Mouse (Mus musculus) urinary bladder, postnatal 14 days (tissue): ENCODE data around the gene Tubgcp4.

Experiments
- DNase-seq: peaks from one replicate; pipeline ENCODE4 v3.0.0; 2021; ENCODE audit warnings: low spot score

Gene Tubgcp4

DNA sequence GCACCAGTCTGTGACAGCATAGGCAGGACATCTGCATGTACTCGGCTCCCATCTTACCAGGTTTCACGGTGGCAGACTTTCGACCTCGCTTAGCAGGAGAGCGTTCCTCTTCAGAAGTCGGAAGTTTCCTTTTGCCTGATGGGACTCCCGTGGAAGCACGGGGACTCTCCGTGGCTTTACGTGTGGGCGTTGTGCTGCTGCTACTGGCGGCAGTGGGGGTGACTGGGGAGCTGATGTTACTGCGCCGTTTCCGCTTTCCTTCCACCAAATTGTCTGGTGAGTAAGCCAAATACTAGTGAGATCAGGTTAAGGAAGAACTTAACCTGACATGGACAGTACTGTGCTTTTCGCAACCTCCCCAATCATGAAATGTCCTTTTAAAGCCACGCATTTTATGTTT, 33.8 kb downstream of the Tubgcp4 start:
- no peak for DNase-seq

DNA sequence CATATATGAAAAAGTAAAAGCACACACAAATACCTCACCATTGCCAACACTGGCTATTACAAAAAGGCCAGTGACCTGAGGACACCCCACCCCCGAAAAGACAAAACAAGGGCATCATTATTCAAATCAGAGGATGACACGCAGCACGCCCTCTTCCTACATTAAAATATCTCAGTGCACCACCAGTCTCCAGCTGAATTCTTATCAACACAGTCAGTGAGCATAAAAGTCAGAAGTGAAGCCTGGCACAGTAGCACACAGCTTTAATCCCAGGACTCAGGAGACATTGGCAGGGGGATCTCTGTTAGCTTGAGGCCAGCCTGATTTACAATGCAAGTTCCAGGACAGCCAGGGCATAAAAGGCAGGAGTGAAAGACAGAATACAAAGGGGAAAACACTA, 36.1 kb downstream of the Tubgcp4 start:
- DNase-seq: no peak

DNA sequence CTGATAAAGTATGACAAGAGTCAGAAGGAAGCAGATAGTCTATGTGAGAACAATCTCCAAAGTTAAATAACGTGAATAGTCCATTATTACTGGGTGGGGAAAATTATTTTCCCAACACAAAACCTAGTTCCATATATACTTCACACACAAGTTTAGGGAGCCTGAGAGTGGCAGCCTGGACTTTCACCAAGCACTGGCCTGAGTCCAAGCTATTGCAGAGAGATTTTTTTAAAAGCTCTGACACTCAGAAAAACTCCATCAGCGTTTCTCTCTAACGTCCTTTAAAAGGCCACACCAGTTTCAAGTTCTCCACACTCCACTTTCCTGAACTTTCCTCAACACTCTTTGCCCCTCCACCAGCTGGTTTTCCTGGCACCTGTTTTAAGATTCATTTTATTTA, 44.0 kb downstream of the Tubgcp4 start:
- no peak for DNase-seq

DNA sequence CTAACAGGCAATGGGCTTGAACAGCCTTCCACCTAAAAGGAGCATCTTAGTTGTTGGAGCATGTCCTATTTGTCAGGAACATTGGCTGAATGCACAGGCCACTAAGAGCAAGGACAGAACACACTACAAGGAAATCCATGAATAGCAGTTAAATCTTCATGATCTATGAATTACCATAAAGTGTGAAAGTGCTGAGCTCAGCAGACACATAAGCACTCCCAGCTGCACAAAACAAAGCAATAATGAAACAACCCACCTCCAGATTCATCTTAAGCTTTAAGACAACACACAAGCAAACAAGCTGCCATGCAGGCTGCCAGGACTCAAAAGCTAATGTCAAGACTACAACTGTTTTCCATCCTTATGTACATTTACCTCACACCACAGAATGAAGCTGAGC, 48.7 kb downstream of the Tubgcp4 start:
- no peak for DNase-seq

DNA sequence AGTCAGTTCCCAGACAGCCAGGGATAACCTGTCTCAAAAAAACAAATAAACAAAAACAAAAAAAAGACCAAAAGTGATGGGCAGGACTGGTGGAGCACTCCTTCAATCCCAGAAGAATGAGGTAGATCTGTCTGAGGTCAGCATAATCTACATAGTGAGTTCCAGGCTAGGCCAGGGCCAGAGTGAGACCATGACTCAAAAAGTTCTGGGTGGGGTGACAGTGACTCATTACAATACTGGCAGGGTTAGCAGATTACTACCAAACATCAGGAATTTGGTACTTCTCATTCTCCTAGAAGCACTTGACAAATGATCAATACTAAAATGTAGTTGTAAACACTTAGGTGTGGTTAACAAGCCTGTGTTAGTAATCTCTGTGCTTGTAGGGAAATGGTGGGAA, 49.5 kb downstream of the Tubgcp4 start:
- DNase-seq: no peak

DNA sequence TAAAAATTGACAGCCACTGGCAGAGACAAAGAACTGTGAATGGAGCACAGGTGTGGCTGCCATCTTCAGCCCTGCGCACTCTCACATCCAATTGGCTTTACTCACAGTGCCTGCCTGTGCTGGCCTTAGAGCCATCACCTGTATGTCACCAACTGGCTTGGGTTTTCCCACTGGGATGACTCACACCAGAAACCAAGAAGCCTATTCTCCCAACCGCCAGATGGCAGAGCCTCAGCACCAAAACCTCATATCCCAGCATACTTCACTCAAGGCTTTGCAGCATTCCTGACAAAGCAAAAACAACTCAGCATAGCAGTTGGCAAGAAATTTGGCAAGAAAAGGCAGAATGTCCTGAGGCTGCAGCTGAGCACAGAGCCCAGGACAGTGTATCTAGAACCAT, 52.6 kb downstream of the Tubgcp4 start:
- DNase-seq: no peak

DNA sequence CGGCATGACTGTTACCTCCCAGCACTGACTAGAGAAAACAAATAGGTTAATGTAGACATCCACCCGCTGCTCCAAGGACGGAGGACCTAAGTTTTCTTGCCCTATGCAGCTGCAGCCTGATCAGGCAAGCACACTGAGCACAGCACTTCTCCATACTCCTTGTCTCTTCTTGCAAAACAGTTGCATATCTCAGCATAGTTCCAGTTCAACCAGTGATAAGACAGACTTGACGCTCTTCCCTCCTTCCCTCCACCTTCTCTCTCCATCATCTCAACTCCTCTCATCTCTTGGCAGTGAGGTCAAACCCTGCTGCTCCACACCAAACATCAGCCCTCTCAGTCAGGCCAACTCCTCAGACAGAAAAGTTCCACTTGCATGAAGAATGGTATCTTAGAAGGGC, 57.7 kb downstream of the Tubgcp4 start:
- DNase-seq: no peak

DNA sequence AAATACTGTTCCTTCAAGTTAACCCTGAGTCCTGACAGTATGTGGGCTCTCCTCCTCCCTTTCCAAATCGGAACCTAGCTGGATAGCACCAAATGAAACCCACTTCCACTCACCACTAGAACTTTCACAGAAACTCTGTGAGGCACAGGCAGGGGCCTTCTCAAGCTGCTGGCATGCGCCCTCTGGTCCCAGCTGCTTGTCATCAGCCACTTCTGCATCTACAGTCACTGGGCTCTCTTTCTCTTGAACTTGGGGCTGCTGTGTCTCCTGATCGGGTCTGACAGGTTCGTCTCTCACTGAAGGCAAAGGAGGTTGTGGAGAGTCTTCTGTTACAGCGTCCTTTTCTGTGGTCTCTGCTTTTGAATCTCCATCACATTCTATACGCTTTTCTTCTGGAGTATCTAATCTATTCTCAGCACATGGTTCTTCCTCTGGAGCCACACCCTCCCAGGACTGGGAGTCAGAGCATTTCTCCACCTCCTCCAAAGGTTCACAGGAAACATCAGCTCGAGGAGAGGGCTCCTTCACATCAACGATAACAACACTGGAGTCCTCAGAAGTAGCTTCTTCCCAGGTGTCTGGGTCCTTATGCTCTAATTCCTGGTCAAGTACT, 65.1 kb downstream of the Tubgcp4 start:
- no peak for DNase-seq

DNA sequence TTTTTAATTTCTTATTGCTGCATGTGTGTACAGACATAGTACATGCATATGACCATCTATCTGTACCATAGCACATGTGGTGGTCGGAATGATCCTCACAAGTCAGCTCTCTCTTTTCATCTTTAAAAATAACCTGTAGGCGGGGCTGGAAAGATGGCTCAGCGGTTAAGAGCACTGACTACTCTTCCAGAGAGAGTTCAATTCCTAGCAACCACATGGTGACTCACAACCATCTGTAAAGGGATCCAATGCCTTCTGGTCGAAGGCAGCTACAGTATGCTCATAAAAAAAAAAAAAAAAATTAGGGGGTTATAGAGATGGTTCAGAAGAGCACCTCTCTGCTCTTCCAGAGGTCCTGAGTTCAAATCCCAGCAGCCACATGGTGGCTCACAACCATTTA, 69.0 kb downstream of the Tubgcp4 start:
- no peak for DNase-seq

DNA sequence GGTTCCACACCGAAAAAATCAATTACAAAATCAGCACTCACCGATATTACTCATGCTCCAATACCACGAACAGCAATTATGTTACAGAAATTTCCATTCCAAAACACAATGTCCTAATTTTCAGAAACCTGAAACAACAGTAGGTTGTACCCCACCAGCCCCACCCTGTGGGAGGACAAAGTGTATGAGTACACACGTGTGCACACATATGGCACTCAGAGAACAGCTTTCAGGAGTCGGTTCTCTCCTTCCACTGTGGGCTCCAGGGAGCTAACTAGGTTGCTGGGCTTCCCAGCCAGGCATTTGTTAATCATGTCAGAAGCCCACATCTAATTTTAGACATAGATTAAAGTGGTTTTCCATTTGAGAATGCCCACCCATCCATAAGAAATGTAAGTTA, 73.6 kb downstream of the Tubgcp4 start:
- no peak for DNase-seq
